Mouse (Mus musculus) thymus, postnatal 4 days (tissue): ENCODE data around the gene Dbi.
A peak's percentile ranks its signal among the peaks of the same experiment; 100 is the strongest.

ENCODE experiments used
- DNase-seq: peaks from one replicate; pipeline ENCODE4 v3.0.0; 2021

Dbi gene

DNA sequence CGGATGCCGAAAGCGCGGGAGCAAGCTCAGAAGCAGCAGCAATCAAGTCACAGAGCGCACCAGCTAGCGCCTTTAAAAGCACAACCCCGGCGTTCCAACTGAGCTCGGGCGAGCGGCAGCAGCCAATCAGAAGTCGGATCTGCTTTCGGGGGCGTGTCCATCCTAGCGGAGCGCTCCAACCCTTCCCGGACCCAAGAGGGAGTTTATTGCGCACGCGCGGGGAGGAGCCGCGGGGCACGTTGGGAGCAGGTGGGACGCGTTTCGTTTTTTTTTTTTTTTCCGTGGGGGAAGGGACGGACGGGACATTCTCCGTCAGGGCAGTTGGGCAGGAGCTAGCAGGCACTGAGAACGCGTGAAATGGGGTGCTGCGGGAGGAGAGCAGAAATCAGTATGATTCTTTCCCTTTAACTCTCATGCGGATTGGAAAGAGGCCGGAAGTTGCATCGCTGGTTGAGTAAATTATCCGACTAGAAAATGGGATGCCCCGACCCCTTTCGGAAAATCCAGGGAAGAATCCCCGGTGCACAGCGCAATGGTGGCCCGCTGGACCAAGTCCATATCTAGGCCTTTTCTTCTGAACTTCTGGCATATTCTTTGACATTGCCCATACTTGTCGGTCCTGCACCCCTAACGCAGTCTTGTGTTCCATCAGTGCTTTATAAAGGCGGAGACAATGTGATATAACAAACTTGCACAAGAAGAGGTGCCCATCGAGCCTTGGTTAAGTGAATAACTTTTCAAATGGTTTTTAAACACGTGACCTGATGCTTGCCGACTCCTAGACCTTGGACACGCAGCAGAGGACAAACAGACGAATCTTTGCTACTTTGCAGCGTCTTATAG is at the start of gene Dbi, which contains the start of gene 3110009E18Rik:
Gene Dbi (minus strand): TSS at position 110 of the 843 bp plus-strand sequence.
Gene 3110009E18Rik (plus strand): TSS at position 219 of the 843 bp plus-strand sequence.
- DNase-seq, result peak; percentile 97

DNA sequence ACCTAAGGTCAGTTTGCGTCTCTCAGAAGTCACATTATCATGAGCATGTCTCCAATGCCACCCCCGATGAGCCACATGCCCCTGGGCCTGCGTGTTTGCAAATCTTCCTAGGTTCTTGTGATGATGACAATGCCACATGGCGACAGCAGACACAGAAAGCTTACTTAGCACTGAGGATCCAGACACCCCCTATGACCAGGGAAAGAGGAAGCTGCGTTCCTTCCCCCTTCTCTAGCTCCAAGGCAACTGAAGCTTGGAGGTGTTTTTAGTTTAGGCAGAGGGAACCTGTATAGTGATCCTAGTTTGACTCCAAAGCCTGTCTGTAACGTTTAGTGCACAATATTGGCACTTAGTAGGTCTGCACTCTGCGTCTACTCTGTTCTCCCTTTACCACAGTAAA is 49.4 kb upstream of the Dbi start:
- DNase-seq, result no peak

DNA sequence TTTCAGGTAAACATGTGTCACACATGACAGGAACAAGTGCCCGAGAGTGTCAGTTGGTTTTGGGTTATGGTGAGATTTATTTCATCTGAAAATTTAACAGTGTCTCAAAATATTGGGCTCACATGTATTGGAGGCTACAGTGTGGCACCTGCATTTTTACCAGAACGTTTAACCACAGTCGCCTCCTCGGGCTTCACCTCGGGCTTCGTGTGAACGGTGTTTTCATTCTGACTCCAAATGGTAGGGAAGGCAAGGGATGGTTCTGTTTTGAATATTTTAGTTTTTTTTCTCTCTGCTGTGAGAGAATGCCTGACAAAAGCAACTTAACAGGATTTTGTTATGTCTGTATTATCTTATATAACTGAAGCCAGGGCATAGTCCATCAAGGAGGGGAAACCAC is 47.8 kb upstream of the Dbi start:
- no peak for DNase-seq

DNA sequence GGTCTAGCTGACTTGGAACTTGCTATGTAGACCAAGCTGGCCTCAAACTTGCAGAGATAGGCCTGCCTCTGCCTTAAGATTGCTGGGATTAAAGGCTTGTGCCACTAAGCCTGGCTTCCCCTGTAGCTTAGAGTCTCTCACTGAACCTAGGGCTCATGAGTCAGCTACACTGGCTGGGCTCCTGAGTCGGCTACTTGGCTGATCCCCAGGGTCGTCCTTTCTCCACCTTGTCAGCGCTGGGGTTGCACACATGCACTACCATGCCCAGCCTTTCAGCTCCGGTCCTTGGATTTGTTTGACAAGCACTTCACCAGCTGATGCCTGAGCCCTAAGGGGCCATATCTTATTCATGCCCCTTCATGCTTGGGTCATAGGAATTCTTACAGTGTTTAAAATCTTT is 47.1 kb upstream of the Dbi start:
- DNase-seq, result no peak

DNA sequence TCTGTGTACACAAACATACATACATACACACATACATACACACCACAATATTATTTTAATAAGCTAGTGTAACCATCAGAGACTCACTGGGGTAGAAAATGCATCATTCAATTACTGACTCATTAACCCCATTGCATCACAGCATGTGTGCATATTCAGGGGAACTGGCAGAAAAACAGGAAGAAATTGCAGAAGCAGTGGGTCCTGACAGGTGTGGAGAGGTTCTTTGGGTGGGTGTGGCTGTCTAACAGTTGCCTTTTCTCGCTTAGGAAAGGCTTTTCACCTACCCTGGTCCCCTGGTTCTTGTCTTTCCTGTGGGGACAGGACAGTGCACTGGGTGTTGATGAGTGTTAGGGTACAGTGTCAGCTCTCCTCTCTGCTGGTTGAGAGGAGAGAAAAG is 41.7 kb upstream of the Dbi start:
- DNase-seq, result no peak

DNA sequence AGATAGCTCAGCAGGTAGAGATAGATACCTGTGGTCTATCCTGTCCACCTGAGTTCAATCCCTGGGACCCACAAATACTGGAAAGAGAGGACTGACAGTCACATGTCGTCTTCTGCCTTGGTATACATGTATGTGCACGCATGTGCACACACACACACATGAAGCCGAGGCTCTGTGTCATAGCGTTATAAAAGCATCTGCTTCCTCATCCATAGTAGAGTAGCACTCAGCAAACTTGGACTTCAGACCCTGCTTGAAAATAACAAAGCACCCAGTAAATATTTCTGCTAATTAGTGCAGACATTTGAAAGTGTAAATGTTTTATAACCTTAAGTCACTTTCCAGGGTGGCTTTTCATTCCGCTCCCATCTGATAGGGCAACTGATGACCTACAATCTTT is 40.6 kb upstream of the Dbi start:
- no peak for DNase-seq

DNA sequence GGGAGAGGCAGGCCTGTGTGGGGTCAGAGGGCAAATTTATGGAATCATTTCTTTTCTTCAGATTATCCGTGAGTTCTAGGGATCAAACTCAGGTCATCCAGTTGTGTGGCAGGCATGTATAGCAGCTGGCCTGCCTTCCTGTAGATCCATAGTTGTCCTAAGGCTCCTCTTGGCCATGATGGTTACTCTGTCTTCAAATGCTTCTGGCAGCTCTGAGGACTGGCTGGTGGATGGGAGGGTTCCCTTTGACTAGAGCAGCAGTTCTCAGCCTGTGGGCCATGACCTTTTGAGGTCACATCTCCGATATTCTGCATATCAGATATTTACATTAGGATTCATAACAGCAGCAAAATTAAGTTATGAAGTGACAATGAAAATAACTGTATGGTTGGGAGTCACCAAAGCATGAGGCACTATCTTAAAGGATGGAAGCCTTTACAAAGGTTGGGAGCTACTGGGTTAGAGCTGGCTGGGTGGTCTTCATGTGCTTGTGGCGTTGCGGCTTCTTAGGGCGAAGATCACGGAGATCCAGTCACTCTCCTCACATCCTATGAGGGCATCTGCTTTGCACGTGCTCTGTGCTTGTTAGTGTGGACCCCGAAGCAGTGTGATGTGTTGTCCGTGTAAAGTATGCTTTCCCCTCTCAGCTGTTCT is 37.7 kb upstream of the Dbi start:
- DNase-seq, result no peak

DNA sequence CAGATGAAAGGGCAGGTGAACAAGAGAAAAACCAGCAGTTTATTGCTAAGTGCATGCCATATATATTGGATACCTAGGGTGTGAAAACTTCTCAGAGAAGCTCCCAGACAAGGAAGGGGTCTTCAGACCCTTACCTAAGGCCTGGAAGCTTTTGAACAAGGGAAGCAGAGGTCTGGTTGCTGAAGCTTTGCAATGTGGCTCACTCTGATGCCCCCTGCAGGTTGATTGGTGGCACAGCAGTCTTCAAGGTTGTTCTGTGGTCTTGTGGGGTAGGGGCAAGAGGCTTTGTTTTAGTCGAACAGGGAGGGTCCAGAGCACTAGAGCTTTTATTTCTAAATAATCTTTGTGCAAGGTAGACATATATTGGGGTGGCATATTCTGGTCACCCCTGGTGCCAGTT is 34.4 kb upstream of the Dbi start:
- DNase-seq, result peak; percentile 52

DNA sequence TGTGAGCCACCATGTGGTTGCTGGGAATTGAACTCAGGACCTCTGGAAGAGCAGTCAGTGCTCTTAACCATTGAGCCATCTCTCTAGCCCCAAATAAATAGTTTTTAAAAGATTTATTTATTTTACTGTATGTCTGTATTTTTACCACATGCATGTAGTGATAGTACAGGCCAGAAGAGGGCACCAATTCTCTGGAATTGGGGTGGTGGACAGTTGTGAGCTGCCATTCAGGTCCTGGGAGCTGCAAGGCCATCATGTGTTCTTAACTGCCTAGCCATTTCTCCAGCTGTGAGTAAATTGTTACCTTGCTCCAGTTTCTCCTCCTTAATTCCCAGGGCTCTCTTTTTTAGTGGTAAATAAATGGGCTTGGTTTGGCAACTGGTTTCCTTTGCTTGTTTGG is 33.4 kb upstream of the Dbi start:
- DNase-seq, result peak; percentile 40

DNA sequence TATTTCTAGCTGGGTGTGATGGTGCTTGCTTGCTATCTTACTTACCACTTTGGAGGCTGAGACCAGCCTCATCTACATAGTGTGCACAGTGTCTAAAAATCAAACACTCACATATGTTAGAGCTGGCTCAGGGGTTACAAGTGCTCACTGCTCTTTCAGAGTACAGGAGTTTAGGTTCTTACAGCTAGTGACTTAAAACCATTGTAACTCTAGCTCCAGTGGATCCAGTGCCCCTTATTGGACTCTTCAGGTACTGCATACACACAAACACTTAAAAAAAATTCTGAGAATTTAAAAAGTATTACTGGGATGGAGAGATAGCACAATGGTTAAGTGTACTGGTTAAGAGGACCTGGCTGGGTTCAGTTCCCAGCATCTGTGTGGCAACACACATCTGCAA is 26.1 kb upstream of the Dbi start:
- no peak for DNase-seq

DNA sequence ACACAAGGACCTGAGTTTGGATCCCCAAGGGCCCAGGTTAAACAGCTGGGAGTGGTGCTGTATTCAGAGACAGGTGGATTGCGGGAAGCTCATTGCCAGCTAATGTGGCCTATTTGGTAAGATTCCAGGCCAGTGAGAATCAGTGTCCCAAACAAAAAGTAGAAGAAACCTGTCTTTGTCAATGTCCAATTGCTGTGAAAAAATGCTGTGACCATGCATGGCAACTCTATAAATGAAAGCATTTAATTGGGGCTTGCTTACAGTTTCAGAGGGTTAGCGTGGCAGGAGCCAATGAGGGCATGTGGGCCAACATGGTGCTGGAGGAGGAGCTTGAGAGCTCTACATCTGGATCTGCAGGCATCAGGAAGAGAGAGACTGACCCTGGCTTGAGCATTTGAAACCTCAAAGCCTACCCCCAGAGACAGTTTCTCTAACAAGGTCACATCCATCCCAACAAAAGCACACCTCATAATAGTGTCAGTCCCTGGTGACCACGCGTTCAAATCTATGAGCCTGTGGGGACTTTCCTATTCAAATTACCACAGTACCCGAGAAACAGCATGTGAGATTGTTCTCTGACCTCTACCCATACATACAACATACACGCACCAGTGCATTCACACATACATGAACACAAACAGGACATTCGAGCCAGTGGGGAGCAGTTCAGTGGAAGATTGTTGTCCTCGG is 24.8 kb upstream of the Dbi start:
- no peak for DNase-seq

DNA sequence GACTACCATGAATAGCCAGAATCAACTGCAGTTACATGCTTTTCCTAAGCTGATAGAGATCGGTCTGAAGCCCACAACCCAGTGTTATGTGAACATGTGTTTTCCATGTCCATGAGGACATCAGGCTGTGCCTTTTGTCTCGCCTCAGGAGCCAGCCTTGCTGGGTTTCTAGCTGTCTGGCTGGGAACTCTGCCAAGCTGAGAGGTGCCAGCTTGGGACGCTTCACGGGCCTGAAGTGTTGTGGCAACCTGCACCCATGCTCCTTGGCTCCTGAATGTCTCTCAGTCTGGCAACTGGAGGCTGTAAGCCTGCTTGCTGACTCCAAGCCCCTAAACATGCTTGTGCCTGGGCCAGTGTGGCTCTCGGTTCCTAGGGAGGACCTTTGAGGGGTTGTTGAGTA is 21.7 kb upstream of the Dbi start:
- no peak for DNase-seq

DNA sequence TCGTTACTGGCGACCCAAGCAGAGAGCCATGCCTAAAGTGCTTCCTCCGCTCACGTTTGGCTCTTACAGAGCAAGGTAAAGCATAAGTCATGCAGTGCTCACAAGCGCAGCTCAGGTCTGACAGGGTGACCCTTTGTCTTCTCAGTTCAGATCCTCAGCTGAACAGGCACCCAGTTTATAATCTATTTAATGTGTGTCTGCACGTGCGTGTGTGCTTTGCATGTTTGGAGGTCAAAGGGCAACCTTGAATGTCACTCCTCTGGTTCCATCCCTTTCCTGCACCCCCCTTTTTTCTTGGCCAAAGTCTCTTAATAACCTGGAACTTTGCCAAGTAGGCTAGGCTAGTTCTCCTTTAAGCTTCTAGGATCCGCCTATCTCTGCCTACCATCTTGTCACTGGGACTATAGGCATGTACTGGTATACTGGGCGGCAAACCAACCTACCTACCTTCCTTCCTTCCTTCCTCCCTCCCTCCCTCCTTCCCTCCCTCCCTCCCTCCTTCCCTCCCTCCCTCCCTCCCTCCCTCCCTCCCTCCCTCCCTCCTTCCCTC is 19.3 kb upstream of the Dbi start:
- DNase-seq, result no peak

DNA sequence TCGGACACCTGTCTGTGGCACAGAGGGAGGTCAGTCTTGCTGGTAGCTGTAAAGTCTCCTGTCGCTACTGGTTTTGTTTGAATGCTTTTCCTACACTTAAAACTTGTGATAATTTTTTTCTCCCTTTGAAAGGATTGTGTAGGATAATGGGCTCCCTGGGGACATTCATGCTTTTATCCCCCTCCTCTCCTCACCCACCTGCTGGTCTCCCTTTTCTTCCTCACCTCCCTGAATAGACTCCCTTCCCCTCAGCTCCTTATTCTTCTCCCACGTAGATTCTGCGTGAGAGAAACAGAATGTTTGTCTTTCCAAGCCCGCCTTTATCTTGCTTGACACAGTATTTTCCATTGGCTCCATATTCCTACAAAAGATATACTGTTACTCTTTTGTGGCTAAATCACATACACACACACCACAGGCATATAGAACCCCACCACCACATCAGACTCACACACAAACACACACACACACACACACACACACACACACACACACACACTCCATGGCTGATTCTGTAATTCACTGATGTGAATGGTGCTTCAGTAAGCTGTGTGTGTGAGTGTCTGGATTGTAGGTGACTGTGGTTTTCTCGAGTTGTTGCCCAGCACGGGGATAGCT is 18.2 kb upstream of the Dbi start:
- DNase-seq, result no peak

DNA sequence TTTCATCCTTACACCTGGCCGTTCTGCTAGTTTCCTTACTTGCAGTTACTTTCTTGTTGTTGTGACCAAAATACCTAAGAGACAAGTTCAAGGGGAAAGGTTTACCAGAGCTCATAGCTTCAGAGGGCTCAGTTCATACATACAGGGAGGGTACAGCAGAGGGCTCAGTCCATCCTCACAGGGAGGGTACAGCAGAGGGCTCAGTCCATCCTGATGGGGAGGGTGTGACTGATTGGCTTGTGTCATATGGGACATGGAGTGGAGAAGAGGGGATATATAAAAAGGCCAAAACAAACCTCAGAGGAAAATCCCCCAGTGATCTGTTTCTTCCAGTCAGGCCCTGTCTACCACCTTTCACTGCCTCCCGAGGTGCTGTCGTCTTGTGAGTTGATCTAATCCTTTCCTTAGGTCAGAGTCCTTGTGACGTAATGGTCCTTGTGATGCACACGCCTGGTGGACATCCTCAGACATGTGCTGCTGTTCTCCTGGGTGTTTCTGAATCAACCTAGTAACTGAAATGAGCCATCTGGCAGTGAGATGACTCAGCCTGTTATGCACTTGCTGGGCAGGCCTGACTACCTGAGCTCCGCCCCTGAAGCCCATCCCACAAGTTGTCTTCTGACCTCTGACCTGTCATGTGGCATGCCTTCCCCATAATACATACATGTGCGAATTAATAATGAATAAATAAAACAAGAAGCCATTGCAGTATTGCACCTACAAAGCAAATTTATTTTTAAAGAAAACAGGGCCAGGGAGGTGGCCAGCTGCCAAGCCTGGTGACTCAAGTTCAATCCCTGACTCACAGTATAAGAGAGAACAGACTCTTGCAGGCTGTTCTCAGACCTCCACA is 15.3 kb upstream of the Dbi start:
- no peak for DNase-seq

DNA sequence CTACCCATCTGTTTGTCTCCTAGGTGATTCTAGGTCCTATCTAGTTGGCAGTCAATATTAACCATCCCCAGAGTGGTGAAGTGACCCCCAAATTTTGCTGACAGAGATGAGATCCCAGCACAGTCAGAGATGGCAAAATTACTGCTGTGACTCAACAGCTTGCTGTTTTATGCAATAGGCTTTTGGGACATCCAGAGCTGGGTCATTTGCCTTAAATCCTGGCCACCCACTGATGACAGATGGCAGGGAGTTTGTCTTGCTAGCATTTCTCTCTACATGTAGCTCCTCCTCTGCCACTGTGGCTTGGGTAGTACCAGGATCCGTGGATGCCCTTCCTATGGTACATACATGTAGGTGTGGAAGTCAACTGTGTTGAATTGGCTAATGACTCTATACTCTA is 11.5 kb upstream of the Dbi start:
- no peak for DNase-seq

DNA sequence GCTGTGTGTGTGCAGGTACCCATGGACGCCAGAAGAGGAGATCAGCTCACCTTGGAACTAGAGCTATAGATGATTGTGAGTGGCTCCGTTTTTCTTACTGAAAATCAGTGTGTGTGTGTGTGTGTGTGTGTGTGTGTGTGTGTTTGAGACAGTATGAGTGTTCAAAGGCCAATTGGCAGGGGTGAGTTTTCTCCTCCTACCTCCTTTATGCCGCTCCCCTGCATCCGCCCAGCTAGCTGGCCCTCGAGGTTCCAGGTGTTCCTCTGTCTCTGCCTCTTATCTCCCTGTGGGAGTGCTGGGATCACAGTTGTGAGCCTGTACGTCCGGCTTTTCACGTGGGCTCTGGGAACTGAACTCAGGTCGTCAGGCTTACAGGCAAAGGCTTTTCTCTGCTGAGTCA is 5.4 kb upstream of the Dbi start:
- no peak for DNase-seq

DNA sequence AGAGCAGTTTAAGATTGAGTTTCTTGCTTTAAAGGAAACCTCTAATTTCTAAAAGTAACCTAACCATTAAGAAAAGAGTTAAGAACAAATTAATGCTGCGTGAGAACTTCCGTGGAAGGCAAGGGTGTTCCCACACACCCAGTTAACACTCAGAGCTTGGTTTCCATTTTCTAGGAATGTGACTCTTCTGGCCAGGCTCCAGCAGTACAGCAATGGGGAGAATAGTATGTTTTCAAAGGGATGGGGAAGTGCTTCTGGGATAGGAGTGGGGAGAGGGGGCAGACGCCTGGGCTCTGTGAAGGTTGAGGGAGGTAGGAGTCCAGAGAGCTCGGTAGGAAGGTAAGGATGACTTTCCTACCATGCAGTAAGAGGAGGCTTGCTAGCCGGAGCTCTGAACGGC is 4.6 kb upstream of the Dbi start:
- no peak for DNase-seq

DNA sequence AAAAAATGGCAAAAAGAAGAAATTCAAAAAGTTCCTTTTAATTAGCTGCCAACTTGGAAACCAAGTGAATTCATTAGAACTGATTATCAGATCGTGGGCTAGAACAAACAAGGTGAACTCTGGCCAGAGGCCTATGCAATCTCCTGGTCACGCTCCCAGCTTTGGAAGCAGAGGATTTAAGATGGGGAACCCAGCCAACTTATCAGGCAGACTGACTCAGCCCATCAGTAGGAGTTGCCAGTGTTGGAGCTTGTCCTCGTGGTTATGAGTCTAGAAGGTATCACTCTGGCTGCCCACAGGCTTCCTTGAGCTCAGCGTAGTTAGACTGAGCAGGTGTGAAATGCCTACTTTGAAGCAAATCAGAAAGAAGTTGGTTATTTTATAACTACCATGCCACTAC is 4.0 kb upstream of the Dbi start:
- DNase-seq, result no peak

DNA sequence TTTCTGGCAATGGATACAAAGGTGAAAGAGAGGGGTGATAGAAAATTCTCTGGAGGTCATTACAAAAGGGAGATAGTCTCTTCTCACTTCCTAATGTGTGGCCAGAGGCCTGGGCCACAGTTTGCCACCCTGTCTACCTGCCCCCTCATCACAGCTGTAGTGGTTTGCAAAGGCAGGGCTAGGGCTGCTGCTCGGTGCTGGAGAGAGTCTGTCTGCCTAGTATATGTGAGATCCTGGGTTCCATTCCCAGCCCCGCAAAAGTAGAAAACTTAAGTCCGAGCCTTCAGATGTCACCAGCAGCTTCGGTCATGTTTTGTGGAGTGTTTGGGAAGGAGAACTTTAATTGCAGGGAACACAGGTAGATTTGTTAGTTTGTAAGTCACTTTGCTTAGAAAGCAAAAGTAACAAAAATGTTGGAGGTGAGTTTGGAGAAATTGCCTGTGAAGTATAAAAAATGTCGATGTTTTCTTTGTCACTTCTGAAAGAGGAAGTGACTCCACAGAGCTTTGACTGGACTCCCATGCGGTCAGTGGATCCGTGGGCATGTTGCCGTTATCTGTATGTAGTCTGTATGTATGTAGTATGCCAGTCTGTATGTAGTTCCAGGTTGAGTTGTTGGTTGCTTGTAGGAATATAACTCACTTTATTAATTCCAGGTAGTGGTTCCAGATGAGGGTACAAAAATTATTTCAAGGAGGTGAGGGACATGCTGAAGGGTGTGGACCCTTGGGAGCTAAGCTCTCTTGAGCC is 1.9 kb upstream of the Dbi start:
- no peak for DNase-seq

DNA sequence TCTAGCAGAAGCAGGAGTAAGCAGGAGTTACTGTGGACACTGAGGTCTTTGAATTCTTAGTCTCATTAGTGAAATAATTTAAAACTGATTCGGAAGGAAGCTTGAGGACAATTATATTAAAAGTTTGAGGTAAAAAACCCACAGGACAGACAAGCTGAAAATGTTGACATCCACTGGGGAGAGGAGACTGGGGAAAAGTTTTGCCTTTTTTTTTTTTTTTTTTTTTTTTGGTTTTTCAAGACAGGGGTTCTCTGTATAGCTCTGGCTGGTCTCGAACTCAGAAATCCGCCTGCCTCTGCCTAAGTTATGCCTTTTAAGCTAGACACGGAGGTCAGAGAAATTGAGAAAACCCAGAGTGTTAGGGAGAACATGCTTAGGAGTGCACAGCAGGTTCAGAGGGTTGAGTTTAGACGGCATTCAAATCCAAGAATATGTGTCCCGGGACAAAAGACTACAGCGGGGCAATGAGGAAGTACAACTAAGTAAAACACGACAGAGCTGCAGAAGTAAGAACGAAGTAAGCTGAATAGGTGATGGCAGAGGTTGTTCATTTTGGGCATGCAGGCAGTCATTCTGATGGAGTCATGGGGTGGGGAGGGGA is 1.2 kb upstream of the Dbi start:
- DNase-seq, result no peak
